Mouse (Mus musculus) spleen, adult 2 months (tissue): ENCODE measurements around the gene Rgl2.

Experiments
- CTCF ChIP-seq: fragments of 200-500 bp; IDR thresholded peaks from 2 replicates; pipeline ENCODE4 v1.5.1; 2011; ENCODE audit warnings: mild to moderate bottlenecking, inconsistent platforms; ENCODE audit not compliant: insufficient read depth, insufficient read length, insufficient replicate concordance; ENCODE audit errors: extremely low read depth
- POLR2A ChIP-seq: fragments of 200-500 bp; IDR thresholded peaks from 2 replicates; pipeline ENCODE4 v1.6.1; 2011; ENCODE audit warnings: low read depth, low read length, inconsistent platforms

GRCm38 (mm10) chr17:33972691-33973090, 43.3 kb downstream of the Rgl2 start:
- TF ChIP-seq CTCF (no peak), POLR2A (no peak)
